13 mouse cellular contexts compared by ENCODE assay signal in genomic region chr6:134473143-134473561, GRCm38 (mm10).
DNase-seq lines count a peak whose midpoint lies in the region; ATAC-seq and TF ChIP-seq lines count a peak whose summit lies in the region.
"Had no signal": no experiment of that assay in that cellular context is flagged by ENCODE, and none has a peak within 500 bp of the region (broad histone marks: within the 10 kb centered on the region; RNA-seq: fewer than 3 reads in every experiment).

No protein-coding gene starts in this region.

- H3K4me1 ChIP-seq in embryonic facial prominence, embryonic 12.5 days, result peaks cover 14% of the 10 kb centered on the region
- no peaks in the 10 kb centered on the region for H3K4me1 ChIP-seq in stomach, postnatal 0 days (replicated peaks; ENCODE audit: control insufficient read depth, insufficient read depth)

- 31% methylated on average over 7 of the region's 7 CpGs for WGBS in embryonic facial prominence, embryonic 12.5 days
- WGBS in stomach, postnatal 0 days, result 76% methylated on average over 7 of the region's 7 CpGs

- H3K9ac ChIP-seq in embryonic facial prominence, embryonic 12.5 days, result no peak overlapping the region
- H3K9ac ChIP-seq in stomach, postnatal 0 days (ENCODE audit: low read length), result no peak overlapping the region
- H3K9ac ChIP-seq: intestine, embryonic 15.5 days; liver, embryonic 15.5 days; stomach, embryonic 15.5 days had no signal

- intact Hi-C loops in heart, postnatal 10 days (cut with DNase I), result loop anchor here (5.0 kb wide), 1 partner anchor 94 kb away; the partner anchor contains the start of gene Lrp6

- H3K36me3 ChIP-seq in embryonic facial prominence, embryonic 12.5 days, result peaks cover 36% of the 10 kb centered on the region
- H3K36me3 ChIP-seq in stomach, postnatal 0 days (ENCODE audit: control insufficient read depth, insufficient read depth, low read length), result 0 out of 2 replicates have a peak, but pooled peaks cover 3% of the 10 kb centered on the region

- peak; percentile 81 for ATAC-seq in embryonic facial prominence, embryonic 12.5 days (ENCODE audit: insufficient number of reproducible peaks, insufficient read depth, low FRiP score, low TSS enrichment)
- no peak for ATAC-seq in erythroblast, adult 5-6 weeks (replicated peaks; ENCODE audit: low FRiP score, poor library complexity, severe bottlenecking)
- ATAC-seq in stomach, postnatal 0 days (ENCODE audit: low FRiP score, low TSS enrichment), result no peak
- no peak for ATAC-seq in megakaryocyte progenitor cell, adult 5-6 weeks (replicated peaks; ENCODE audit: poor library complexity)
- ATAC-seq: intestine, embryonic 15.5 days had no signal

- no peaks in the 10 kb centered on the region for H3K9me3 ChIP-seq in embryonic facial prominence, embryonic 12.5 days
- H3K9me3 ChIP-seq in stomach, postnatal 0 days (ENCODE audit: control insufficient read depth, low read length), result no peaks in the 10 kb centered on the region
- H3K9me3 ChIP-seq: intestine, embryonic 15.5 days; liver, embryonic 15.5 days; stomach, embryonic 15.5 days had no signal

- no peaks in the 10 kb centered on the region for H3K27me3 ChIP-seq in embryonic facial prominence, embryonic 12.5 days
- no peaks in the 10 kb centered on the region for H3K27me3 ChIP-seq in stomach, postnatal 0 days (ENCODE audit: control insufficient read depth, insufficient read depth, low read length)
- H3K27me3 ChIP-seq: intestine, embryonic 15.5 days; liver, embryonic 15.5 days; stomach, embryonic 15.5 days had no signal

- no peak overlapping the region for H3K4me2 ChIP-seq in embryonic facial prominence, embryonic 12.5 days (replicated peaks)
- no peak overlapping the region for H3K4me2 ChIP-seq in stomach, postnatal 0 days (replicated peaks; ENCODE audit: low read depth)
- H3K4me2 ChIP-seq: intestine, embryonic 15.5 days; liver, embryonic 15.5 days; midbrain, embryonic 11.5 days; stomach, embryonic 15.5 days had no signal

- no peak for TF ChIP-seq EP300 in stomach, postnatal 0 days (optimal IDR thresholded peaks at IDR 0.05)

- TF ChIP-seq CTCF in stomach, postnatal 0 days (IDR thresholded peaks at IDR 0.05; ENCODE audit: low read depth), result no peak

- H3K4me3 ChIP-seq in embryonic facial prominence, embryonic 12.5 days, result no peak overlapping the region
- no peak overlapping the region for H3K4me3 ChIP-seq in stomach, postnatal 0 days (ENCODE audit: low read depth, low read length)
- H3K4me3 ChIP-seq: intestine, embryonic 15.5 days; liver, embryonic 15.5 days; stomach, embryonic 15.5 days had no signal

- peak overlapping the region; percentile 74 for H3K27ac ChIP-seq in embryonic facial prominence, embryonic 12.5 days
- H3K27ac ChIP-seq in stomach, postnatal 0 days (replicated peaks), result no peak overlapping the region
- H3K27ac ChIP-seq: intestine, embryonic 15.5 days; liver, embryonic 15.5 days; stomach, embryonic 15.5 days had no signal

- DNase-seq in heart, postnatal 10 days, result peak; percentile 19 to 20
- no peak for DNase-seq in heart, postnatal 4 days
- DNase-seq in ovary, postnatal 36 days (ENCODE audit: low spot score), result peak; percentile 23
- DNase-seq in ovary, postnatal 14 days (ENCODE audit: low spot score), result no peak
- no peak for DNase-seq in stomach, postnatal 0 days (ENCODE audit: low spot score)
- DNase-seq: heart, postnatal 14 days had no signal

Comparison
In these comparisons a context has a peak if more than half of its experiments do, and no peak if none do; other contexts are left out.
1. DNase-seq: peak in heart, postnatal 10 days (2 of 2) and ovary, postnatal 36 days (single experiment); none in heart, postnatal 4 days (single experiment), ovary, postnatal 14 days (single experiment) and stomach, postnatal 0 days (single experiment).